Mouse (Mus musculus) liver, adult 2 months (tissue): ENCODE measurements around the gene 1700021F05Rik.

Source experiments
- CTCF ChIP-seq: fragments of 200-500 bp; IDR thresholded peaks from 2 replicates; pipeline ENCODE4 v1.5.1; 2011; ENCODE audit warnings: low read depth, low read length, control low read depth
- POLR2A ChIP-seq: fragments of 200-500 bp; IDR thresholded peaks from 2 replicates; pipeline ENCODE4 v1.6.1; 2011; ENCODE audit warnings: low read length, control low read depth; ENCODE audit not compliant: insufficient read depth; ENCODE audit errors: extremely low read depth

- no peak for TF ChIP-seq CTCF
- no peak for TF ChIP-seq POLR2A
Measured at GRCm38 (mm10) chr10:43579381-43580261, 38.8 kb upstream of the 1700021F05Rik start.
